Mouse (Mus musculus): Measurements from ENCODE around the gene Olfr160. TPM values are rescaled to one million over a fixed set of nuclear protein-coding genes. Genes with fewer than 3 reads are reported as not detected.

Gene Olfr160
- polyA plus RNA-seq, 1 experiment, result 0.57 TPM

GRCm38 (mm10) chr9:37666045-37666444, 50.0 kb downstream of the Olfr160 start:
- H3K27ac ChIP-seq (ENCODE audit: control insufficient read depth, insufficient read depth, low read depth, low read length, poor library complexity), result no peak overlapping the region
- TF ChIP-seq CTCF (IDR thresholded peaks at IDR 0.05; ENCODE audit: control insufficient read depth, insufficient read depth, low read length), result no peak
- no peak for TF ChIP-seq POLR2A (IDR thresholded peaks at IDR 0.05; ENCODE audit: borderline replicate concordance, control insufficient read depth, low read depth, low read length)
- 75% methylated on average over 7 of the region's 7 CpGs for WGBS
- H3K4me1 ChIP-seq (ENCODE audit: control insufficient read depth, insufficient read depth, low read length), result no peaks in the 10 kb centered on the region; the same call in 1 of the 2 replicates
- no peak overlapping the region for H3K4me3 ChIP-seq (replicated peaks; ENCODE audit: control insufficient read depth, low read depth, low read length)

- H3K4me1 ChIP-seq (ENCODE audit: control insufficient read depth, insufficient read depth, low read length), result no peaks in the 10 kb centered on the region; the same call in 1 of the 2 replicates
- 62% methylated on average over 2 of the region's 2 CpGs for WGBS
- TF ChIP-seq POLR2A (IDR thresholded peaks at IDR 0.05; ENCODE audit: borderline replicate concordance, control insufficient read depth, low read depth, low read length), result no peak
- no peak for TF ChIP-seq CTCF (IDR thresholded peaks at IDR 0.05; ENCODE audit: control insufficient read depth, insufficient read depth, low read length)
- H3K4me3 ChIP-seq (replicated peaks; ENCODE audit: control insufficient read depth, low read depth, low read length), result no peak overlapping the region
- H3K27ac ChIP-seq (ENCODE audit: control insufficient read depth, insufficient read depth, low read depth, low read length, poor library complexity), result no peak overlapping the region
Measured at GRCm38 (mm10) chr9:37664604-37665003, 51.4 kb downstream of the Olfr160 start.

GRCm38 (mm10) chr9:37663210-37663609, 52.8 kb downstream of the Olfr160 start:
- WGBS, result 40% methylated on average over 1 of the region's 1 CpGs
- TF ChIP-seq POLR2A (IDR thresholded peaks at IDR 0.05; ENCODE audit: borderline replicate concordance, control insufficient read depth, low read depth, low read length), result no peak
- no peak for TF ChIP-seq CTCF (IDR thresholded peaks at IDR 0.05; ENCODE audit: control insufficient read depth, insufficient read depth, low read length)
- Histone ChIP-seq H3K4me3 (replicated peaks; ENCODE audit: control insufficient read depth, low read depth, low read length) (no peak overlapping the region), H3K4me1 (ENCODE audit: control insufficient read depth, insufficient read depth, low read length) (no peaks in the 10 kb centered on the region; the same call in 1 of the 2 replicates), H3K27ac (ENCODE audit: control insufficient read depth, insufficient read depth, low read depth, low read length, poor library complexity) (no peak overlapping the region)

GRCm38 (mm10) chr9:37659413-37659812, 56.6 kb downstream of the Olfr160 start:
- Histone ChIP-seq H3K4me1 (ENCODE audit: control insufficient read depth, insufficient read depth, low read length) (no peaks in the 10 kb centered on the region; the same call in 1 of the 2 replicates), H3K27ac (ENCODE audit: control insufficient read depth, insufficient read depth, low read depth, low read length, poor library complexity) (no peak overlapping the region), H3K4me3 (replicated peaks; ENCODE audit: control insufficient read depth, low read depth, low read length) (no peak overlapping the region)
- WGBS, result 69% methylated on average over 6 of the region's 6 CpGs
- TF ChIP-seq CTCF (IDR thresholded peaks at IDR 0.05; ENCODE audit: control insufficient read depth, insufficient read depth, low read length) (no peak), POLR2A (IDR thresholded peaks at IDR 0.05; ENCODE audit: borderline replicate concordance, control insufficient read depth, low read depth, low read length) (no peak)

Other genes starting within 250 kb of the Olfr160 start
- gene Msantd2, start 226.9 kb downstream of the Olfr160 start, polyA plus RNA-seq (2011; ENCODE audit: insufficient read depth, insufficient read length, low replicate concordance, missing spikeins), result 11.2 and 29.1 TPM in 2 replicates
- 10.8 and 13.7 TPM in 2 replicates for gene Esam, start 188.2 kb downstream of the Olfr160 start, polyA plus RNA-seq (2011; ENCODE audit: insufficient read depth, insufficient read length, low replicate concordance, missing spikeins)
- 4.0 and 12.2 TPM in 2 replicates for gene Vsig2, start 177.0 kb downstream of the Olfr160 start, polyA plus RNA-seq (2011; ENCODE audit: insufficient read depth, insufficient read length, low replicate concordance, missing spikeins)
- 92.9 and 101 TPM in 2 replicates for gene Nrgn, start 163.3 kb downstream of the Olfr160 start, polyA plus RNA-seq (2011; ENCODE audit: insufficient read depth, insufficient read length, low replicate concordance, missing spikeins)
- gene Siae, start 160.6 kb downstream of the Olfr160 start, polyA plus RNA-seq (2011; ENCODE audit: insufficient read depth, insufficient read length, low replicate concordance, missing spikeins), result 1.9 and 7.2 TPM in 2 replicates
- gene Spa17, start 102.5 kb downstream of the Olfr160 start, polyA plus RNA-seq (2011; ENCODE audit: insufficient read depth, insufficient read length, low replicate concordance, missing spikeins), result 1.4 and 3.7 TPM in 2 replicates
- 17.4 and 49.2 TPM in 2 replicates for gene Tbrg1, start 58.9 kb downstream of the Olfr160 start, polyA plus RNA-seq (2011; ENCODE audit: insufficient read depth, insufficient read length, low replicate concordance, missing spikeins)
- gene Panx3, start 47.0 kb downstream of the Olfr160 start, polyA plus RNA-seq (2011; ENCODE audit: insufficient read depth, insufficient read length, low replicate concordance, missing spikeins), result not detected in 2 replicates
- gene Olfr874, start 28.9 kb upstream of the Olfr160 start, polyA plus RNA-seq (2011; ENCODE audit: insufficient read depth, insufficient read length, low replicate concordance, missing spikeins), result not detected in 2 replicates
- not detected in 2 replicates for gene Olfr875, start 55.6 kb upstream of the Olfr160 start, polyA plus RNA-seq (2011; ENCODE audit: insufficient read depth, insufficient read length, low replicate concordance, missing spikeins)
- gene Olfr876, start 86.8 kb upstream of the Olfr160 start, polyA plus RNA-seq (2011; ENCODE audit: insufficient read depth, insufficient read length, low replicate concordance, missing spikeins), result not detected in 2 replicates
- not detected in 2 replicates for gene Olfr877, start 138.0 kb upstream of the Olfr160 start, polyA plus RNA-seq (2011; ENCODE audit: insufficient read depth, insufficient read length, low replicate concordance, missing spikeins)
- gene Olfr145, start 180.5 kb upstream of the Olfr160 start, polyA plus RNA-seq (2011; ENCODE audit: insufficient read depth, insufficient read length, low replicate concordance, missing spikeins), result not detected in 2 replicates
- not detected in 2 replicates for gene Olfr878, start 201.6 kb upstream of the Olfr160 start, polyA plus RNA-seq (2011; ENCODE audit: insufficient read depth, insufficient read length, low replicate concordance, missing spikeins)

All from bone marrow, adult 2 months (tissue).